Mouse (Mus musculus) hindlimb bud, embryonic 11.5 days (tissue): Measurements from ENCODE around the gene 4930539E08Rik.

Source experiments
- DNase-seq: peaks from one replicate; pipeline ENCODE4 v3.0.0-alpha.2; 2012; ENCODE audit warnings: low read depth, low spot score; ENCODE audit errors: extremely low spot score

The 4930539E08Rik gene

DNA sequence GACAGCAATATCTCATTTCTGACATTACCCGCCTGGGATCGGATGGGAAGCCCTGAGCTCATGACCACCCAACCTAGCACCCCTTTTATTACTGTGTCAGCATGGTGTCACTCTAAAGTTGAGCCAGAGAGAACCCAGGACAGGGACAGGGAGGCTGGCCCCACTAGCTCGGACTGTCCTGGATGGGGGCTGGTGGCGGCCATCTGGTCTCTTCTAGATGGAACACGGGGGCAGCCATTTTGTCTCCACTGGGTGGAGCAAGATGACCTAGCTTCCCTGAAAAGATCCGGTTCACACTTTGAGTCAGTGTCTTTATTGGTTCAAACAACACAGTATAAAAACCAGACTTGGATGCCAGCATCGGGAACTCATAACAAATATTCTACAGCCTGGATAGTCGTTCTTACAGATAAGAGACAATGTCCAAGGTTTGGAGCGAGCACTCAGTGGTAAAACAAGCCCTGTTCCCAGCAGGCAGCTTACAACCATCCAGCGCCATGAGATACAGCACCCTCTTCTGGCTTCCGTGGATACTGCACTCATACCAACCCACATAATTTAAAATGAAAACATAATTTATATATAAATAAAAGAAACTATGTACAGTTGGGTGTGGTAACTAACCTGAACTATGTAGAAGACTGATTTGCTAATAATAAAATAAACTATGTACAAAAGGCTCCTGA, 18.9 kb downstream of the 4930539E08Rik start:
- no peak for DNase-seq

- DNase-seq, result no peak
These were observed 19.8 kb downstream of the 4930539E08Rik start for GRCm38 (mm10) chr17:28895217-28895875.

- no peak for DNase-seq
These were observed 20.9 kb downstream of the 4930539E08Rik start for GRCm38 (mm10) chr17:28894050-28894767.

DNA sequence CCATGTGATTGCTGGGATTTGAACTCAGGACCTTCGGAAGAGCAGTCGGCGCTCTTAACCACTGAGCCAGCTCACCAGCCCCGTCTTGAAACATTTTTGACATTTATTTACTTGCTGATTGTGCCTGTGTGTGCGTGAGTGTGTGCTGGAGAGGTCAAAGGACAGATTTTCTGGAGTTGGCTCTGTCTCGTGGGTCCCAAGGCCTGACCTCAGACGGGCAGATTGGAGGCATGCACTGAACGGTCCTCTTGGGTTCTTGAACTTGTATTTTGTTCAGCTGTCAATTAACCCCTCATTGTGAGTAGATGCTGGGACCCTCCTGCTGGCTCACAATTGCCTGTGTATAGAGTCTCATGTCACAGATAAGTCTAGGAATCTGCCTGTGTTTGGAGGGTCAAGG, 28.9 kb downstream of the 4930539E08Rik start:
- no peak for DNase-seq

DNA sequence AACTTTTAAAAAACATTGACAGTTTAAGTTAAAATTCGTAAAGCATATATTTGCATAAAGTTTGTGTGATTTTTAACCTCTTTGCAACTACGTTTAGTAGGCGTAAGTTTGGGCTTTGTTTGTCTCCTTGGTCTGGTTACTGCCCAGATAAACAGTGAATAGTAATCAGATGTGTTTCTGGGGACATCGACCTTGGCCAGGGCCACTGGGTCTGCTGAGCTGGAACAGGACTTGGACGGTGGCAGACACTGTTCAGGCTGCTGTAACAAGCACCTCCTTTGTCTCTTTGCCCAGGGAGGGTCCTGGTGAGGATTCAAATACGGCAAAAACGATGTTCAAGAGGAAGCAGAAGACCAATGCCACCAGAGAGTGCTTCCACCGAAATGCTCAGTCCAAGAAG, 29.9 kb downstream of the 4930539E08Rik start:
- no peak for DNase-seq

GRCm38 (mm10) chr17:28883941-28884516, 31.1 kb downstream of the 4930539E08Rik start:
- no peak for DNase-seq

DNA sequence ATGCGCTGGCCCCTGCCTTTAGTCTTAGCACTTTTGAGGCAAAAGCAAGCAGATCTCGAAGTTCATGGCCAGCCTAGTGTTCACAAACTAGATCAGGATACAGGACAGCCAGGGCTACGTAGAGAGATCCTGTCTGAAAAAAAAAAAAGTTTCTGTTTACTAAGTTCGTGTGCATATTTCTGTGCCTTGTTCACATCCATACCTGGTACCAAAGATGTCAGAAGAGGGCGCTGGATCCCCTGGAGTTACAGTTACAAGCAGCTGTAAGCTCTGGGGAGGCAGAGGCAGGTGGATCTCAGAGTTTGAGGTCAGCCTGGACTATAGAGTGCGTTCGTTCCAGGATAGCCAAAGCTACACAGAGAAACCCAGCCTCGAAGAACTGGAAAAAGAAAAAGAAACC, 32.3 kb downstream of the 4930539E08Rik start:
- DNase-seq, result no peak

- no peak for DNase-seq
These were observed 32.8 kb downstream of the 4930539E08Rik start for GRCm38 (mm10) chr17:28882316-28882715.

DNA sequence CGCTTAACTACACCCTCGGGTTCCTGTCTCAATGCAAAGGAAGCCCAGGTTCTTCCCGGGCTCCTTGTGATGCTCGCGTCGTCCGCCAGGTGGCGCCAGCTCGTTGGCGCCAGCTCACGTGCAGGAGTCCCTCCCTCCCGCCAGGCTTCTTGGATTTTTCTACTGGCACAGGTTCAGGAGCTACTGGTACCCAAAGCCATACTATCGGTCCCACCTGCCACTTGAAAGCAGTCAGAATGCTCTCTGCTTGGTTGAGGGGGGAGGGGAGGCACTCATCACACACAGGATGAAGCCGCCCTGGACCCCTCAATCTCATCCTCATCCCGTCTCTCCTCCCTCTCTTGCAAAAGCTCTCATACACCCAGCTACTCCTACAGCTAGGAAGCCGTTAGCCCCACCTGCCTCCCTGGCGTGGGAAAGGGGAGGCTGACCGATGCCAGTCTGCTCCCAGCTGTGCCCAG, 35.2 kb downstream of the 4930539E08Rik start:
- peak; percentile 66 for DNase-seq

- no peak for DNase-seq
These were observed 38.3 kb downstream of the 4930539E08Rik start for GRCm38 (mm10) chr17:28876821-28877220.

DNA sequence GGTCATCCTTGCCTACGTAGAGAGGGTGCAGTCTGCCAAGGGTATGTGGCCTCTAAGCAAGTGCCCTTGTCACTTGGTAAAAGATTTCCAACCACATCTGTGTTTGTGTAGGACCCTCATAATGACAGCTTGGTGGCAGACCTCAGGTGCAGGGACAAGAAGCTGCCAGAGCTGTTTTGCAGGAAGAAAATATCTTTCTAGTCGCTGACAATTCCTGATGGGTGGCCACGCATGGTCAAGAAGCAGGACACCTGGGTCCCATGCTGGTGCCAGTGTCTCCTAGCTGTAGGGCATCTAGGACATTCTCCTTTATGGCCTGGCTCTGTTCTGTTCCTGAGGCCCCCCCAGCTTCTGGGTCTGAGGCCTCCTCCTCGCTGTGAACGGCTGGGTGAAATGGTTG, 38.8 kb downstream of the 4930539E08Rik start:
- no peak for DNase-seq

GRCm38 (mm10) chr17:28875316-28875715, 39.8 kb downstream of the 4930539E08Rik start:
- DNase-seq, result no peak

DNA sequence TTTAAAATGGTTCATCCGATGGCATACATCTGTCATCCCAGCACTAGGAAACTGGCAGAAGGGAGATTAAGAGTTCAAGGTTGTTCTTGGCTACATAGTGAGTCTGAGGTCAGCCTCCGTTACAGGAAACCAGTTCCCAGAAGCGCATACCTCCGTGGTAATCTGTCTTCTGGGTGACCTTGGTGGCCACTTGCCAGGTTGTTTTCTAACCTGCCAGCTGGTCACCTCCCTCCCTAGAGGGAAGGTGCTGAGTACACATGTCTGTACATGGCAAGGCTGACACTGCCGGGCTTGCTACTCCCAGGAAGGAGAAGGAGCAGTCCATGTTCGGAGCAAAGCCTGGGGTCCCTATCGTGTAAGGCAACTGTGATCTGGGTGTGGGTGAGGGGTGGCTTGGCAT, 40.3 kb downstream of the 4930539E08Rik start:
- DNase-seq, result no peak

- DNase-seq, result no peak
These were observed 40.9 kb downstream of the 4930539E08Rik start for GRCm38 (mm10) chr17:28874216-28874615.

DNA sequence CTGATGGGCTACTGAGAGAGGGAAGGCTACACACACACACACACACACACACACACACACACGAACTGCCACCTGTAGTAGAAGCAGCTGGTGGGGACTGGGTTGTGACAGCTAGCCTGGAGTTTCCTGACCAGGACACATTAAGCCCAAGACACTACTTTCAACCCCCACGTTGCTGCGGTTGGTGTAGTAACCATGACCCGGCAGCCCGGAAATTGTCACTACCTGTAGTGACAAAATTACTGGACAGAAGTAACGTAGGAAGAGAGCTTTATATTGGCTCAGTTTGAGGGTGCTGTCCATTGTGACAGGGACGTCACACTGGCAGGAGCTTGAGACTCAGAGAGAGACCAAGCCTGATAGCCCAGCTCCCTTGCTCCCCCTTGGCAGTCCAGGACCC, 42.8 kb downstream of the 4930539E08Rik start:
- DNase-seq, result no peak

GRCm38 (mm10) chr17:28871831-28872230, 43.3 kb downstream of the 4930539E08Rik start:
- DNase-seq, result no peak

GRCm38 (mm10) chr17:28870435-28870834, 44.7 kb downstream of the 4930539E08Rik start:
- DNase-seq, result no peak

DNA sequence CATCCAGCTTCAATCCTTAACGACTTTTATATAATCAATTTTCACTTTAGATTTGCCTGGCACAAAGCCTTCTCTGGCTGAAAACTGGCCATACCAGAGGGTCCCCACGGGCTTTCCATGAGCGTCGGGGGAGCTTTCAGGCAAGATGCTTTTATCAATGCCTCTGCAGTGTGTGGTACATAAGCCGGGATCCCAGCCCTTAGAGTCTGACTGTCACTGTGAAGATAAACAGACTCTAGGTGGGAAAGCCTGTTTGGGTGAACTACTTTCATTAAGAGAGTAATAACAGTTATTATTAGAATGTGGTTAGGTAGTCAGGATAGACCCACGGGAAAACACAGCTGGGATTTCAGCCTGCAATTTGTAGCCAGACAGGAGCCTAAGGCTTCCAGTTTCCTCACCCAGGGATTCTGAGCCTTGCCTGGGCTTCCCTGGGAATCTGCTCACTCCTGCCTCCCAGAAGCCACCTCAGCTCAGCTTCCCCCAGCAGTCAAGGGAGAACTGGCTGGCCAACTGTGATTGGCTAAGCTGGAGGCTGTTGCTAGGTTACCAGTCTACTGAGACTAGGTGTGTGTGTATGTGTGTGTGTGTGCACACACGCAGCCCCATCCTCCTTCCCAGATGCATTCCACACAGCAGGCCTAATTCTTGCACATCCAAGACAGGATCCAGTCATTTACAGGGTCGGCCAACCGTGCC, 45.6 kb downstream of the 4930539E08Rik start:
- DNase-seq, result no peak

GRCm38 (mm10) chr17:28867381-28867780, 47.7 kb downstream of the 4930539E08Rik start:
- no peak for DNase-seq

DNA sequence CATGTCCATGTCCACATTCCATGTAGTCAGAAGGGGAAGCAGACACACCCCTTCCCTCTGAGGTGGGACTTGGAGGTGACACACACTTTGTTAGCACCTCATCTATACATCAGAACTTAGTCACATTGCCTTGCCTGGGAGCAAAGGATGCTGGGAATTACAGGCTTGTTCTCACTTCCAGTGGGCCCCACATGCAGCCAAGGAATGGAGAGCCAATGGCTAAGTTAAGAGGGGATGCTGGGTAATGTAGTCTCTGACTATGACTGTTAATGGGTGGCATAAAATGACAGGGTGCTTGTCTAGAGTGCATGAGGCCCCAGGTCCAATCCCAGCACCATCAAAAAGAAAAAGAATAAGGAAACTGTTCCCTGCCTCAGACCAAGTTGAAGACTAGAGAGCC, 48.2 kb downstream of the 4930539E08Rik start:
- DNase-seq, result no peak

GRCm38 (mm10) chr17:28864464-28864863, 50.7 kb downstream of the 4930539E08Rik start:
- DNase-seq, result no peak
